Mouse (Mus musculus): ENCODE results near the gene Lyz1.
"Not testable (repeated sequence)": the region's sequence is repeated elsewhere in the genome, so short reads cannot be mapped to it uniquely, and the experiment has no call there.

Lyz1 gene

GRCm38 (mm10) chr10:117287226-117287850 is 5.3 kb downstream of the Lyz1 start:
- DNase-seq (ENCODE audit: low read depth, low spot score) = no peak

GRCm38 (mm10) chr10:117286366-117286970 is 6.2 kb downstream of the Lyz1 start:
- no peak for DNase-seq (ENCODE audit: low read depth, low spot score)

DNA sequence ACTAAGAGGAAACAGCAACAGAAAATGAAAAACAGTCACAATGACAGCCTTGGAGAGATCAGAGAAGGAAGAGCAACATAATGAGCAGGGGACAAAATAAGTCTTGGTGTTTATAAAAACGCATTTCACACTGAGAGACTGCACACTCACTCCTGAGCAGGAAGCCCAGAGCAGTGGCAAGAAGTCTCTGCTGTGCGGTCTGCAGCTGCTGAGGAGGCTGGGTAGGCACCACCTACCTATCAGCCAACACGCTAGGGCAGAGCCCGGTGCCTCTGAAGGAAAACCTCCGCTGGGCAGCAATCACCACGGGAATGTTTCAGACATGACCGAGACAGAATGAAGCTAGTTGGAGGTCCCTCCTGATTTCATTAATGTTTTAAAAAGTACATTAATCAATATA is 7.1 kb downstream of the Lyz1 start:
- not testable (repeated sequence) for DNase-seq (ENCODE audit: low read depth, low spot score)

GRCm38 (mm10) chr10:117284578-117285520 is 7.8 kb downstream of the Lyz1 start:
- DNase-seq (ENCODE audit: low read depth, low spot score) = no peak

DNA sequence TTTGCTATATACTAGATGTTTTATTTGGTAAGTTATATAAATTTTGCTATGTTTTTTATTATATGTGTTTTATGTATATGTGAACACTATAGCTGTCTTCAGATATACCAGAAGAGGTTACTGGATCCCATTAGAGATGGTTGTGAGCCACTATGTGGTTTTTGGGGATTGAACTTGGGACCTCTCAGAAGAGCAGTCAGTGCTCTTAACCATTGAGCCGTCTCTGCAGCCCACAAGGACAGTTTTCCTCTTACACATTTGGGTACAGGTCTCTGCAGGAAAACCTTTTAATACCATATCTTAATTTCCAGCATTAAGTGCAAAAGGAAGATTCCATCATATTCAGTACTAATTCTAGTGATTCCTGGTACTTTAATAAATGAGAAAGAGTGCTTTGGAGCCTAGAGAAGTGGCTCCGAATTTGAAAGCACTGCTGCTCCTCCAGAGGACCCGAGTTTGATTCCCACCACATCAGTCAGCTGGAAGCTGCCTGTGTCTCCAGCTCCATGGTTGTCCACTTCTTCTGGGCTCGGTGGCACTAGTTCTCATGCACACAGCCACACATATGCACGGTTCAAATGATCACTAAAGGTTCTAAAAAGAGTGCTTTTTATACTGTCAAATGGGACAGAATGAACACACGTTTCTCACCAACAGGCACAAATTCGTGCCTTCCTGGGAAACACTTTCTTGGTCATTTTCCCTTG is 8.6 kb downstream of the Lyz1 start:
- DNase-seq (ENCODE audit: low read depth, low spot score) = no peak

- not testable (repeated sequence) for DNase-seq (ENCODE audit: low read depth, low spot score)
Observed at GRCm38 (mm10) chr10:117283196-117283595, 9.5 kb downstream of the Lyz1 start.

DNA sequence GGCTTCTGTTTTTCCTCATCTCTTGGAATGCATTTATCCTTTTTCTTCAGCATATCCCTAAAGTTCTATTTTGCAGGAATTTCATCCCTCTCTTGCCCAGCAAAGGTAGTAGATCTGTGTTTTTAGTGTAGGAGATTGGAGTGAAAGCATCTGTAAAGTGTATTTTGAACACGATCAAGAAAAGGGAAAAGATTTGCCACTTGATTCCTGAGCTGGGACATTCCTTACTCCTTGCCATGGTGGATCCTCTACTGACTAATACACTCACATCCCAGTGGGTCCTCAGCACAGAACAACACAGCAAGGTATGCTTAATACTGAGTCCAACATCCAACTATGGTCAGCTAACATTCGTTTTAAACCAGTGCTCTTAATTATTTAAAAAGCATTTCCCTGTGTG is 10.1 kb downstream of the Lyz1 start:
- DNase-seq (ENCODE audit: low read depth, low spot score) = no peak

DNA sequence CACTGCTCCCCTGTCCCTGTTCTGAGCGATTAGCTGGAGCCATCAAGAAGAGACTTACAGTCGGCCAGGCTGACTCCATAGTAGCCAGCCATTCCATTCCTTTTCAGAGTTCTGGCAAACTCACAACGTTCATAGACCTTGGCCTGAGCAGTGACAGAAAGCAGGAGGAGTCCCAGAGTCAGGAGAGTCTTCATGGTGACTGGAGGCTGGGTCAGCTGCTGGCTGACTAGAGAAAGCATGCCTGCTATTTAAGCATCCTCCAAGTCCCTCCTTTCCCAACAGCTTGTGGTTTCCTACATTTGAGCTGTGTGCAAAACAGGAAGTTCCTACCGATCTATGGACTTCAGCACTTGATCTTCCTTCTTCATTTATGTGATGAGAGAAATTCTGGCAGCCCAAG is 10.6 kb downstream of the Lyz1 start, which contains the start of gene Lyz2:
Gene Lyz2, minus strand, starts transcription at position 273 of the 400 bp plus-strand sequence.
- no peak for DNase-seq (ENCODE audit: low read depth, low spot score)

GRCm38 (mm10) chr10:117281381-117281920 is 11.2 kb downstream of the Lyz1 start:
- DNase-seq (ENCODE audit: low read depth, low spot score) = no peak

DNA sequence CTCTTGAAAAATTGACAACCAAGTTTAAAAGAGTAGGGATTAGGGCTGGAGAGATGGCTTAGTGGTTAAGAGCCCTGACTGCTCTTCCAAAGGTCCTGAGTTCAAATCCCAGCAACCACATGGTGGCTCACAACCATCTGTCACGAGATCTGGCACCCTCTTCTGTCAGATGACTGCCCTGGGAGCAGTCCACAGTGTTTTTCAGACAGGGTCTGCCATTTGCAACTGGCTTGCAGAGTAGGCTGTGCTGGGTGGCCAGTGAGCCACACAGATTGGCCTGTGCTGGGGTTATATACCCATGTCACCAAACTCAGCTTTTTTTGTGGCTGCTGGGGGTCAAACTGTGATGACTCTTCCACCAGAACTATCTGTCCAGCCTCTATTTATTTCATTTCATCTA is 12.7 kb downstream of the Lyz1 start:
- no peak for DNase-seq (ENCODE audit: low read depth, low spot score)

GRCm38 (mm10) chr10:117278510-117278909 is 14.2 kb downstream of the Lyz1 start:
- not testable (repeated sequence) for DNase-seq (ENCODE audit: low read depth, low spot score)

DNA sequence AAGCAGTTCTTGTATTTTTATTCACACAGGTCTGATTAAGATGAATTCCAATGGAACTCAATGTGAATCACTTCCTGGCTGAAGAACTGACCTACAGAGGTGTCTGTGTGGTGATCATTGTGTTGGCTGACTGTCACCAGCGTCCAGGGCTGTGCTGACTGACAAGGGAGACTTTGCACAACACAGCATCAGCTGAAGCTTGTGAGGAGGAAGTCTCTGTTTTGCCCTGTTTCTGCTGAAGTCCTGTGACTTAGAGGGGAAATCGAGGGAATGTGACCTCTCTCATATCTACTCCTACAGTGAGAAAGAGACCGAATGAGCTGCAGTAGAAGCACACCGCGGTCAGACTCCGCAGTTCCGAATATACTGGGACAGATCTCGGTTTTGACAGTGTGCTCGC is 14.9 kb downstream of the Lyz1 start:
- DNase-seq (ENCODE audit: low read depth, low spot score) = not testable (repeated sequence)

DNA sequence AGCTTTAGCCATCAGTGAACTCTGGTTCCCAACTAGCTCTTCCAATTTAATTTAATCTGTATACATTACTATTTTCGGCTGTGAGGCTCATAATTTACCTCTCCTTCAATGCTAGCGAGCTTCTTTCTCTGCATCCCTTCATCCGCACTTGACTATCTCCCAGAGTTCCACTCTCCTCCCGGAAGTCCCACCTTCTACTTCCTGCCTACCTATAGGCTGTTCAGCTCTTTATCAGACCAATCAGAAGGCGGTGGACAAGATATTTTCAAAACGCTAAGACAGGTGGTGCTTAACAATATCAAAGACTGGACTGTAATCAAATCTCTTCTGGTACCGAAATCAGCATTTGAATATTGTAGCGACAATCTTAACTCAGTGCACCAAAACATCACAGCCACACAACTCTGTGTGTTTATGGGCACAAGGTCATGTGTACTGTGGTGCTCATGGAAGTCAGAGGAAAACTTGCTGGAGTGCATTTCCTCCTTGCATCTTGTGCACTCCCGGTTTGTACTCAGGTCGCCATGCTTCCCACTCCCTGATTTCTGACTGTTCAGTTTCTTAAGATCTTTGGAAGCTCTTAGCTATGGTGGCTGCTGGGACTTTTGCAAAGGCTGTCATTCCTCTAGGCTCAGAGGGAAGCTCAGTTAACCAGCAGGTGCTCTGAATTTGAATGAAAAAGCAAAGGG is 16.8 kb downstream of the Lyz1 start:
- DNase-seq (ENCODE audit: low read depth, low spot score) = peak; percentile 21

DNA sequence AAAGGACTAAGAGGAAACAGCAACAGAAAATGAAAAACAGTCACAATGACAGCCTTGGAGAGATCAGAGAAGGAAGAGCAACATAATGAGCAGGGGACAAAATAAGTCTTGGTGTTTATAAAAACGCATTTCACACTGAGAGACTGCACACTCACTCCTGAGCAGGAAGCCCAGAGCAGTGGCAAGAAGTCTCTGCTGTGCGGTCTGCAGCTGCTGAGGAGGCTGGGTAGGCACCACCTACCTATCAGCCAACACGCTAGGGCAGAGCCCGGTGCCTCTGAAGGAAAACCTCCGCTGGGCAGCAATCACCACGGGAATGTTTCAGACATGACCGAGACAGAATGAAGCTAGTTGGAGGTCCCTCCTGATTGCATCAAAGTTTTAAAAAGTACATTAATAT is 18.0 kb downstream of the Lyz1 start:
- DNase-seq (ENCODE audit: low read depth, low spot score) = not testable (repeated sequence)

GRCm38 (mm10) chr10:117272023-117272422 is 20.6 kb downstream of the Lyz1 start:
- no peak for DNase-seq (ENCODE audit: low read depth, low spot score)

DNA sequence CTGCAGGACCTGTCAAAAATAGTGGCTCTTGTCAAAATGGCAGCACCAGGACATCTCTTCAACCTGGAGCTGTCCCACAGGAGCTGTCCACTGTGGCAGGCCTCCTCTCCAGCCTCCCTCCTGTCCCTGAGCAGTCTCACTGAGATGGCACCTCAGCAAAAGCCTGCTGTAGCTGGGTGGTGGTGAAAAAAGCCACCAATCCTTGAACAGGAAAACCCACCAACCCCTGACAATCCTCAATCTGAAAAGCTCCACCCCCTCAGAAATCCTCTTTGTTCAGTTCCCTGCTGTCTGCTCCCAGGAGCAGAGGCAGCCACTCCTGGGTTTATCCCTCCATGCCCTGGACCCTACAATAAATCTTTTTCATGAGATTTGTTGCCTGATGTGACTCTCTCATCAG is 32.8 kb downstream of the Lyz1 start:
- no peak for DNase-seq (ENCODE audit: low read depth, low spot score)

DNA sequence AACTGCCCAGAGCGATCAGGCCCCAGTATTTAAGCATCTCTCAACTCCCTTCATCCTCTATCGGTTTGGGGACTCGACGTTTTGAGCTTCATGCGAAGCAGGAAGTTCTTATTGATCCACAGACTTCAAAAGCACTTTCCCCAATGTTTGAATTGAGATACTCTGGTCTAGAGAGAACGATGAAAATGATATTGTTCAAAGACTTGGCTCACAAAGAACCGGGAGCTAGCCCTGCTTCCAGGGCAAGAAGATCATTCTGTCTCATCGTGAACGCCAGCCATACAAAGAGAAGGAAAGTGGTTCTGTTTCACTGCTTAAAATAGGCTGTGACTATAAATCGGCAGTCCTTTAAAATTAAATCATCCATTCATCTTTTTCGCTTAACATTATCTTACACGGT is 54.1 kb downstream of the Lyz1 start, which contains the start of gene 9530003J23Rik:
Gene 9530003J23Rik, minus strand, starts transcription at position 101 of the 400 bp plus-strand sequence.
- DNase-seq (ENCODE audit: low read depth, low spot score) = no peak

Measured in ES-CJ7 (cell line).